Mouse (Mus musculus): ENCODE results near the gene Sin3b.
A peak's percentile ranks its signal among the peaks of the same experiment; 100 is the strongest.

- TF ChIP-seq POLR2AphosphoS2 (IDR thresholded peaks at IDR 0.05; ENCODE audit: low read depth, low read length) (peak; percentile 73; the same call in 1 of the 2 replicates), TCF12 (IDR thresholded peaks at IDR 0.05; ENCODE audit: low read depth, low read length) (peak; percentile 96), SMC3 (IDR thresholded peaks at IDR 0.05; ENCODE audit: low read depth, low read length) (no peak), EP300 (IDR thresholded peaks at IDR 0.05; ENCODE audit: low read length) (no peak), ELF1 (IDR thresholded peaks at IDR 0.05; ENCODE audit: low read depth, low read length) (no peak), CTCF (conservative IDR thresholded peaks at IDR 0.05 in 1 of 2, IDR thresholded peaks at IDR 0.05 in 1 of 2; ENCODE audit: low read depth in 2 of 2, low read length in 2 of 2) (no peak), JUND (conservative IDR thresholded peaks at IDR 0.05; ENCODE audit: low read depth, low read length) (no peak)
These were observed at the start of gene Sin3b for GRCm38 (mm10) chr8:72722769-72723650.
